Mouse (Mus musculus) intestine, embryonic 14.5 days (tissue): ENCODE data around the gene BC005624. TPM values are rescaled to one million over a fixed set of nuclear protein-coding genes. Genes with fewer than 3 reads are reported as not detected.

Experiments
- ATAC-seq: fragments of 200-750 bp; cut with Nextera tagmentation; replicated peaks from 2 replicates; pipeline ENCODE4 v1.8.0; 2017; ENCODE audit warnings: low read depth, moderate number of reproducible peaks, moderate TSS enrichment, moderate library complexity; ENCODE audit not compliant: low FRiP score, low TSS enrichment
- DNase-seq: peaks from one replicate; pipeline ENCODE4 v3.0.0-alpha.2; 2018; ENCODE audit warnings: low spot score
- H3K27ac ChIP-seq: fragments of 300-500 bp; sonication (generic); 2 replicates; pipeline ENCODE4 v1.5.1; 2014; ENCODE audit warnings: low read depth, mild to moderate bottlenecking, control low read depth
- H3K27me3 ChIP-seq: fragments of 300-500 bp; sonication (generic); replicated peaks from 2 replicates; pipeline ENCODE4 v1.6.1; 2014; ENCODE audit warnings: low read length, control low read depth; ENCODE audit not compliant: control insufficient read depth, insufficient read depth
- H3K36me3 ChIP-seq: fragments of 300-500 bp; sonication (generic); 2 replicates; pipeline ENCODE4 v1.6.1; 2014; ENCODE audit warnings: low read length, control low read depth; ENCODE audit not compliant: control insufficient read depth, insufficient read depth
- H3K4me1 ChIP-seq: fragments of 300-500 bp; sonication (generic); replicated peaks from 2 replicates; pipeline ENCODE4 v1.6.1; 2014; ENCODE audit warnings: low read length, control low read depth, mixed read lengths; ENCODE audit not compliant: control insufficient read depth, insufficient read depth
- H3K4me2 ChIP-seq: fragments of 300-500 bp; sonication (generic); 2 replicates; pipeline ENCODE4 v1.6.1; 2014; ENCODE audit warnings: low read length
- H3K4me3 ChIP-seq: fragments of 300-500 bp; sonication (generic); 2 replicates; pipeline ENCODE4 v1.5.1; 2014; ENCODE audit warnings: low read depth, low read length, control low read depth, mixed read lengths
- H3K9ac ChIP-seq: fragments of 300-500 bp; sonication (generic); 2 replicates; pipeline ENCODE4 v1.6.1; 2014; ENCODE audit warnings: mild to moderate bottlenecking, low read length
- H3K9me3 ChIP-seq: fragments of 300-500 bp; sonication (generic); 2 replicates; pipeline ENCODE4 v1.6.1; 2016; ENCODE audit warnings: low read length, control low read depth; ENCODE audit not compliant: control insufficient read depth
- WGBS: fragments of 180-500 bp; shearing (Covaris S2); extraction: QIAGEN DNeasy Blood & Tissue Kit; methylation state at CpG from one replicate; pipeline ENCODE4 v1.1.7; 2014; 5-methylcytosine and 5-hydroxymethylcytosine counted together
- polyA plus RNA-seq: library from polyadenylated mRNA; unstranded; fragments of >200 nt; fragmentation: Nextera tagmentation; extraction: Ambion mirVana; gene quantifications from 2 replicates; pipeline ENCODE4 v1.2.1, GENCODE M21; 2014

Gene BC005624
- polyA plus RNA-seq, 1 experiment from 2014 or later: 45.3 TPM

GRCm38 (mm10) chr2:31017625-31018317 lies 35.8 kb upstream of the BC005624 start:
- ATAC-seq: no peak
- Histone ChIP-seq H3K4me3 (no peak overlapping the region), H3K27me3 (no peaks in the 10 kb centered on the region), H3K4me2 (no peak overlapping the region), H3K36me3 (peaks cover 30% of the 10 kb centered on the region; the same call in 1 of the 2 replicates), H3K27ac (no peak overlapping the region), H3K4me1 (no peaks in the 10 kb centered on the region), H3K9me3 (no peaks in the 10 kb centered on the region), H3K9ac (no peak overlapping the region)
- 95% methylated on average over 18 of the region's 18 CpGs for WGBS
- DNase-seq: no peak

- Histone ChIP-seq H3K36me3 (peaks cover 29% of the 10 kb centered on the region; the same call in 1 of the 2 replicates), H3K4me2 (no peak overlapping the region), H3K4me3 (no peak overlapping the region), H3K9me3 (no peaks in the 10 kb centered on the region), H3K27ac (no peak overlapping the region), H3K4me1 (no peaks in the 10 kb centered on the region), H3K9ac (no peak overlapping the region), H3K27me3 (no peaks in the 10 kb centered on the region)
- DNase-seq: no peak
- ATAC-seq: no peak
- 79% methylated on average over 14 of the region's 14 CpGs for WGBS
Measured at GRCm38 (mm10) chr2:31013371-31014120, 31.5 kb upstream of the BC005624 start.

- DNase-seq: no peak
- no peak for ATAC-seq
- Histone ChIP-seq H3K4me2 (no peak overlapping the region), H3K4me1 (0 out of 2 replicates have a peak, but pooled peaks cover 9% of the 10 kb centered on the region), H3K27ac (no peak overlapping the region), H3K9me3 (no peaks in the 10 kb centered on the region), H3K9ac (no peak overlapping the region), H3K27me3 (no peaks in the 10 kb centered on the region), H3K36me3 (peaks cover 23% of the 10 kb centered on the region), H3K4me3 (no peak overlapping the region)
- 55% methylated on average over 5 of the region's 5 CpGs for WGBS
Measured at GRCm38 (mm10) chr2:31007208-31007607, 25.2 kb upstream of the BC005624 start.

GRCm38 (mm10) chr2:31006434-31006833 lies 24.4 kb upstream of the BC005624 start:
- H3K4me2 ChIP-seq: no peak overlapping the region
- no peak overlapping the region for H3K9ac ChIP-seq
- no peak for DNase-seq
- H3K27me3 ChIP-seq: no peaks in the 10 kb centered on the region
- H3K4me3 ChIP-seq: no peak overlapping the region
- H3K36me3 ChIP-seq: peaks cover 19% of the 10 kb centered on the region
- no peak overlapping the region for H3K27ac ChIP-seq
- 0 out of 2 replicates have a peak, but pooled peaks cover 9% of the 10 kb centered on the region for H3K4me1 ChIP-seq
- no peaks in the 10 kb centered on the region for H3K9me3 ChIP-seq
- 72% methylated on average over 5 of the region's 5 CpGs for WGBS
- ATAC-seq: no peak

- Histone ChIP-seq H3K27me3 (no peaks in the 10 kb centered on the region), H3K4me3 (no peak overlapping the region), H3K27ac (no peak overlapping the region), H3K4me2 (no peak overlapping the region), H3K4me1 (0 out of 2 replicates have a peak, but pooled peaks cover 9% of the 10 kb centered on the region), H3K36me3 (peaks cover 13% of the 10 kb centered on the region), H3K9ac (no peak overlapping the region), H3K9me3 (no peaks in the 10 kb centered on the region)
- WGBS: 73% methylated on average over 2 of the region's 2 CpGs
- ATAC-seq (no peak), DNase-seq (no peak)
Measured at GRCm38 (mm10) chr2:31005453-31005852, 23.5 kb upstream of the BC005624 start.

GRCm38 (mm10) chr2:31002857-31003256 lies 20.9 kb upstream of the BC005624 start:
- WGBS: 89% methylated on average over 10 of the region's 10 CpGs
- no peak overlapping the region for H3K4me2 ChIP-seq

GRCm38 (mm10) chr2:30998443-30999260 lies 16.7 kb upstream of the BC005624 start:
- peaks cover 8% of the 10 kb centered on the region; the same call in 1 of the 2 replicates for H3K36me3 ChIP-seq
- H3K9me3 ChIP-seq: no peaks in the 10 kb centered on the region
- no peaks in the 10 kb centered on the region for H3K27me3 ChIP-seq
- DNase-seq (no peak), ATAC-seq (no peak)
- no peak overlapping the region for H3K4me3 ChIP-seq
- H3K9ac ChIP-seq: no peak overlapping the region
- H3K27ac ChIP-seq: no peak overlapping the region
- H3K4me2 ChIP-seq: no peak overlapping the region
- 45% methylated on average over 8 of the region's 8 CpGs for WGBS
- no peaks in the 10 kb centered on the region for H3K4me1 ChIP-seq

More at GRCm38 (mm10) chr2:31002857-31003256, 20.9 kb upstream of the BC005624 start:
- DNase-seq (no peak), ATAC-seq (no peak)
- no peaks in the 10 kb centered on the region for H3K27me3 ChIP-seq
- H3K4me1 ChIP-seq: 0 out of 2 replicates have a peak, but pooled peaks cover 9% of the 10 kb centered on the region
- H3K9me3 ChIP-seq: no peaks in the 10 kb centered on the region
- H3K36me3 ChIP-seq: peaks cover 10% of the 10 kb centered on the region
- no peak overlapping the region for H3K9ac ChIP-seq
- no peak overlapping the region for H3K4me3 ChIP-seq
- H3K27ac ChIP-seq: no peak overlapping the region

GRCm38 (mm10) chr2:30995432-30995996 lies 13.5 kb upstream of the BC005624 start:
- DNase-seq (no peak), ATAC-seq (no peak)
- no peaks in the 10 kb centered on the region for H3K4me1 ChIP-seq
- no peaks in the 10 kb centered on the region for H3K36me3 ChIP-seq
- H3K27me3 ChIP-seq: no peaks in the 10 kb centered on the region
- WGBS: 77% methylated on average over 11 of the region's 11 CpGs
- no peaks in the 10 kb centered on the region for H3K9me3 ChIP-seq
- no peak overlapping the region for H3K27ac ChIP-seq
- no peak overlapping the region for H3K9ac ChIP-seq
- no peak overlapping the region for H3K4me2 ChIP-seq
- H3K4me3 ChIP-seq: no peak overlapping the region
